Mouse (Mus musculus) cortical plate, adult 2 months (tissue): ENCODE data around the gene Gpr152. TPM values are rescaled to one million over a fixed set of nuclear protein-coding genes. Genes with fewer than 3 reads are reported as not detected.

ENCODE experiments used
- H3K27ac ChIP-seq: fragments of 200-500 bp; 2 replicates; pipeline ENCODE4 v1.5.1; 2012; ENCODE audit warnings: low read length, control low read depth, inconsistent platforms; ENCODE audit not compliant: insufficient read depth
- H3K4me1 ChIP-seq: fragments of 200-500 bp; 2 replicates; pipeline ENCODE4 v1.6.1; 2011; ENCODE audit warnings: low read length; ENCODE audit not compliant: control insufficient read depth, insufficient read depth
- H3K4me3 ChIP-seq: fragments of 200-500 bp; 2 replicates; pipeline ENCODE4 v1.5.1; 2011; ENCODE audit warnings: mild to moderate bottlenecking, low read length, control low read depth; ENCODE audit not compliant: insufficient read depth
- CTCF ChIP-seq: fragments of 200-500 bp; IDR thresholded peaks from 2 replicates; pipeline ENCODE4 v1.5.1; 2011; ENCODE audit warnings: mild to moderate bottlenecking, control low read depth, low read length; ENCODE audit not compliant: insufficient read depth; ENCODE audit errors: extremely low read depth
- POLR2A ChIP-seq: fragments of 200-500 bp; IDR thresholded peaks from 2 replicates; pipeline ENCODE4 v1.6.1; 2011; ENCODE audit warnings: mild to moderate bottlenecking, low read length, control low read depth; ENCODE audit not compliant: insufficient read depth; ENCODE audit errors: extremely low read depth
- polyA plus RNA-seq: library from polyadenylated mRNA; depleted of rRNA; stranded (reverse); fragments of >200 nt; gene quantifications from 2 replicates; pipeline ENCODE4 v1.2.3, GENCODE M21; 2012

Gene Gpr152
- polyA plus RNA-seq, 1 experiment = 0.04 TPM

DNA sequence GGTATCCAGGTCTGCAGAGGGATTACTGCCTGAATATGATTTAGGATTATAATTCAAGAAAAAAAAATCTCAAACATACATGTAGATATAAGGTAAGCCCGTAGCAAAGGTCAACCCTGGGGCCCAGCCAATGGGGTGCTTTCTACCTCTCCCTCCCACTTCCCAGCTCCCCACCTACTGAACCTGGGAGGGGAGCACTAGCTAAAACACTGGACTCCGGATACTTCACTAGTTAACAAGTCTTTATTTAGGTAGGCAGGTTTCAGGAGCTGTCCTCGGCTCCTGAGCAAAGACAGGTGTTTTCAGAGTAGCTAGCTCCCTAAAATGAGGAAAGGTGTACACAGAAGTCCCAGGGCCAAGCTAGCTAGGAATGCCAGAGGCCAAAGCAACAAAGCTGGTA lies 24.5 kb downstream of the Gpr152 start:
- TF ChIP-seq POLR2A = no peak
- Histone ChIP-seq H3K27ac (no peak overlapping the region), H3K4me1 (peaks cover 4% of the 10 kb centered on the region), H3K4me3 (no peak overlapping the region)

DNA sequence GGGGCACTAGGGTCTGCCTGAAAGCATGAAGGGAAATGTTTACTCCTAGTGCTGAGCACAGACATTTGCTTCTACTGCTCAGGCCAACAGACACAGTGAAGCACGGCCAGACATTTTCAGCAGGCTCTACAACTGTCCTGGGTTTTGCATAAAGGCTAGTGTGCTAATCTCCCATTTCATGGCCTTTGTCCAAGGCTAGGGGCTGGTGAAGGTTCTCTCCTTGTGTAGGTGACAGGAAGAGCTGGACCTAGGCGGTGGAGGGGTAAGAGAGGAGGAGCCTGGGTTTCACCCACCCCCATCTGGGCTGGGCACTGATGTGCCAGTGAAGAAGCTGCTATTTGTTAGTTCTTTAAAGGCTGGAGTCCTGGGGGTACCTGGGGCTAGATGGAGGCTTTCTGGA lies 25.1 kb downstream of the Gpr152 start:
- H3K4me1 ChIP-seq = peaks cover 4% of the 10 kb centered on the region
- no peak overlapping the region for H3K27ac ChIP-seq
- no peak overlapping the region for H3K4me3 ChIP-seq
- no peak for TF ChIP-seq CTCF
- TF ChIP-seq POLR2A = no peak

DNA sequence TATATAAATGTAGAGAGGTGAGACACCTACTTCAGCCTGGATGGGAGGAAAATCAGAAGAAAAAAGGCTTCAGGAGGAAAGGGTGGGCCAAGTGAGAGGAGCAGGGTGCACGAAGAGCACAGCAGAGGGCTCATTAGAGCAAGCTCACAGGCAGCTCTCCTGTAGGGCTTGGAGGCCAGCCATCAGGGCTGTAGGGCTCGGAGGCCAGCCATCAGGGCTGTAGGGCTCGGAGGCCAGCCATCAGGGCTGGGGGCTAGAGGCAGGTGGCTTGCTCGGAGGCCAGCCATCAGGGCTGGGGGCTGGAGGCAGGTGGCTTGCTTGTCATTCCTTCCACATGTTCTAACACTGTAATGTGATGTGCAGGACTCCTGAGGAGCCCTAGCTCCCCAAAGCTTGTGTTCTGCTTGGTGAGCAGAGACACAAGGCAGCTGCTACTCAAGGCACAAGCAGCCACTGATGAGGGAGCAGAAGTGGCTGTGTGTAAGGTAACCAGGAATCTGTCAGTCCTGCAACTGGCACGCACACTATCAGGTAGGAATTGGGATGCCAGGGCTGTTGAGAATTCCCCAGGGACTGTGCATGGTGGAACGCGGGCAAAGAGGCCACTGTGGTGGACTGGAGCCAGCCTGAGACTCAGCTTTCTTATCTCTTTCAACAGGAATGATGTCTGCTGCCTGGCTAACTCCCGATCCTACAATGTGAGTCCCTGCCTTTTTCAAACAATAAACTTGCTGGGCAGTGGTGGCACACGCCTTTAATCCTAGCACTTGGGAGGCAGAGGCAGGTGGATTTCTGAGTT lies 27.3 kb downstream of the Gpr152 start:
- no peak overlapping the region for H3K4me3 ChIP-seq
- no peak overlapping the region for H3K27ac ChIP-seq

DNA sequence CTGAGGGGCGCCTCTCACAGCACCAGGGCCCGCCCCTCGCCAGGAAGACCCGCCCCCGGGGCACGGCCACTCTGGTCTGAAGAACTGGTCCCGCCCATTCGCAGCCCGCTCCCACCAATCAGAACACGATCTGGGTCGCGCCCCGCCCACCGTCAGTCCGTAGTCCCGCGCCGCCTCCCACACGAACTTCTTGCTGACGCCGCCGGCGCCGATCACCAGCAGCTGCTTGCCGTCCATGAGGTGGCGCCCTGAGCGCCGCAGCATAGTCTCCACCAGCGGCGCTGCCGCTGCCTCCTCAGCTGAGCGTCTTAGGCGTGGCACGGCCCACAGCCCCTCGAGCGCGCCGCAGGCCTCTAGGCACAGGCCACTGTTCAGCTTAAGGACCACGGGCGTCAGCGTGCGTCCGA lies 29.8 kb downstream of the Gpr152 start:
- Histone ChIP-seq H3K4me3 (peak overlapping the region; percentile 39), H3K4me1 (no peaks in the 10 kb centered on the region), H3K27ac (peak overlapping the region; percentile 76)
- TF ChIP-seq POLR2A (peak; percentile 89), CTCF (peak; percentile 60)

More for the DNA sequence above, 27.3 kb downstream of the Gpr152 start:
- H3K4me1 ChIP-seq = peaks cover 4% of the 10 kb centered on the region
- TF ChIP-seq CTCF (no peak), POLR2A (no peak)

DNA sequence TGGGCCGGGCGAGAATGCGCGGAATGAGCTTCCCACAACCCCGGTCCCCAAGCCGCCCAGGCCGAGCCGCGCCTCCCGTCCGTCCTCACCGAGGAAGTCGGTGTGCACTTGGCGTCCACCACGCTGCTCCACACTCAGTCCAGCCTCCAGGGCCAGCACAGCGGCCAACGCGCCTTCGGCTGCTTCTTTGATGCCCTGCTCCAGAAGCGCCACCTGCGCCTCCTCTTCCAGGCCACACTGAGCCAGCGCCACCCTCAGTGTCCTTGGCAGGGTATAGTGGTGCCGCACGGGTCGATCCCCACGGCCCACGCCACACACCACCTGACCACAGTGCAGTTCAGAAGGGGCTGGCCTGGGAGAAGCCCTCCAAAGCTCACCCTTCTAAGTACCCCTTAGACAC lies 30.2 kb downstream of the Gpr152 start:
- H3K27ac ChIP-seq = peak overlapping the region; percentile 76
- peak overlapping the region; percentile 39 for H3K4me3 ChIP-seq
- no peak for TF ChIP-seq CTCF
- TF ChIP-seq POLR2A = no peak
- no peaks in the 10 kb centered on the region for H3K4me1 ChIP-seq

DNA sequence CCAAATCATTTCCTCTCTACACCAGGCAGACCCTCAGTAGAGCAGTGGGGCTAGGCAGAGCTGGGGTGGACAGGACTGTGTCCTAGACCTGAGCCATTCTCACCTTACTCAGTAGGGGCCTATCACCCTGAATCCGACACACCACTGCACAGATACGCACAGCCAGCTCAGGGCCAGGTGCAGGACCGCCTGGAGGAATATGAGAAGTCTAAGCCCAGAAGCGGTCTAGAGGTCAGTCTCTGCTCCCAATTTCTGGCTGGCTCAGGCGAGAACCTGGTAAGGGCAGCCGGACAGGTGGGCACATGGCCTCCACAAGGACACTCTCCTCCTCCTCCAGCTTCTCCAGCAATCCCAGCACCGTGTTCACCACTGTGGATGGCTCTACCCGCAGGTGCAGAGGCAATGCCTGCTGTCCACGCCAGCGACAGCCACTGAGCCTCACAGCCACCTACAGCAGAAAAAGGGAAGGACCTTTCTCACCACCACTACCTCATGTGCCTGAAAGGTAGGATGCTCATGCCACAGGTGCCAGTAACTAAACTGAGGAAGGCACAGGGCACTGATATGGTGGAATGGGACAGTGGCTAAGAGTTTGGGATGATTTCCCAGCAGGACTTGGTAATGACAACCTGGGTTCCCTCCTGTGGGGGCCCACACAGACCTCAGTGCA lies 31.3 kb downstream of the Gpr152 start:
- no peaks in the 10 kb centered on the region for H3K4me1 ChIP-seq
- H3K4me3 ChIP-seq = no peak overlapping the region
- TF ChIP-seq POLR2A (no peak), CTCF (no peak)
- no peak overlapping the region for H3K27ac ChIP-seq

DNA sequence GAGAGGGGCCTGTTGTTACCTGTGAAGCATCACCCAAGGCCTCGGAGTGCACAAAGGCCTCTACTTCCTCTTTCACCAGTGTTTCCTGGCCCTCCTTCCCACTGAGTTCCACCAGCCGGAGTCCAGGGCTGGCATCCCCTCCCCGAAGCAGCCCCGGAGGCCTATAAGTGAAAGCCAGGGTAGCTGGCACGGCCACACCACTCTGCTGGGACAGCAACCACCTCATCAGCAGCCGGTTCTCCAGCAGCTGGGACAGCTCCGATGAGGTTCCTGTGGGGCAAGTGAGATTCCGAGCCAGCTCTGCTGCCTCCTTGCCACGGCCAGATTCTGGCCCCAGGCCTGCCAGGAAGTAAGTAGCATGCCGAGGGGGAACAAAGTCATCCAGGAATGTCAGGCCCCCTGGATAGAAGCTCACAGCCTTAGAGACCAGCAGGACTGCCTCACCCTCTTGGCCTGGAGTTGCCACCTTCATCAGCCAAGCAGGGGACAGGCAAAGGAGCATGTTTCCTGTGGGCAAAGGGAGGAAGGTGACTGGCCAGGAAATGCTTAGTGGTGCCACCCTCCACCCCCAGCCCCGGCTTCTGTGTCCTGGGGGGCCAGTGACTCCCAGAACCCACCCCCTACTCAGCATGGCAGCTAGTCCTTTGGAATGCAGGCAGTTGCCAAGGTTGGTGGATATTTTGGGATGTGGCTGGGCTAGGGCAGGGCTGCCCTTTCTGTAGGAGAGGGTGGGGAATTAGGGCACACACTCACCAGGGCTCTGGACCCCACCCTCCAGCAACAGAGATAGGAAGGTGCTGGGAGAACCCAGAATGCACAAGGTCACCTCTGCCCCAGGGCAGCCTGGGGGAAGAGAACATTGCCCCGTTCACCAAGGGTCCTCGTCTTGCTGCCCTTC lies 32.1 kb downstream of the Gpr152 start:
- no peaks in the 10 kb centered on the region for H3K4me1 ChIP-seq
- H3K27ac ChIP-seq = no peak overlapping the region
- TF ChIP-seq CTCF = no peak
- TF ChIP-seq POLR2A = no peak
- H3K4me3 ChIP-seq = no peak overlapping the region

DNA sequence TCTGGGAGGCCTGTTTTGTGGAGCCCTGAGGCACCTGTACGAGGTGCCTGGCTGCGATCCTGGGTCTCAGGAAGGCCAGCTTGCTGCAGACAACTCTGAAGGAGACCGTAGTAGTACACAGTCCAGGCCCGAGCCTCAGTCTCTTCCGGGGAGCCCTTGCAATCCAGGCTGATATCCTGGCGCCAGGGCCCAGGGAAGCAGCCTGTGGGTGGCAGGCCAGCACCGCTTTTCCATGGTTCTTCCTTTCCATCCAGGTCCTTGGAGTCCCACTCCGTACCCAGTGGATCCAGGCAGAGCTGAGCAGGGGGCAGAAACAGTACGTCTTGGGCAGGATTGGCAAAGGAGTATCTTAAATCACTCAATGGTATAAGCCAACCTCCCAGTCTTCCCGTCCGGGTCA lies 33.3 kb downstream of the Gpr152 start:
- H3K4me1 ChIP-seq = no peaks in the 10 kb centered on the region
- H3K27ac ChIP-seq = no peak overlapping the region
- H3K4me3 ChIP-seq = no peak overlapping the region
- TF ChIP-seq POLR2A = no peak
- TF ChIP-seq CTCF = 0 out of 2 replicates have a peak, but pooled peaks have one; percentile 9

DNA sequence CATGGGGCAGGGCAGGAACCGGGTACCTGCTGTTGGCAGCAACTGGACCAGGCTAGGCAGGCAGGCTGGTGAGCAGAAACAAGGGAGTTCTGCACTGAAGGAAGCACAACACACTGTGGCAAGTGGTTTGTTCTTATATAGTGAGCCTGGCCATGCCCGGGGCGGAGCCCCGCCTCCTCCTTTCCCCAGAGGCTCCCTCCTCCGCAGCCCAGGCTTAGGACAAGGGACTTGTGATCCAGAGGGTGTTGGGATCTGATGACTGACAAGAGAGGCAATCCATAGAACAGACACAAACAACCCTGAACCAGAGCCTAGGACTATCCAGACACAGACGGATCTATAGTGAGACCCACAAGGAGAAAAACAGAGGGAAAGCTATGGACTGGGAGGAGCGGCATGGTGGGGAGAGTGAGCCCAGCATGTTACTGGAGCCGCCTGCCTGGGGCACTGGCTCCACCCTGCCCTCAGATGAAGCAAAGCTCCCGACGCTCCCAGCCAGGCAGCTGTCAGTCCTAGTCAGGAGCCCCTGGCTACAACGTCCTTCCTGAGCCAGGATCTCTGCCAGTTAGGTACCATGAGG lies 35.9 kb downstream of the Gpr152 start, which contains the start of gene Carns1:
TSS of gene Carns1 (minus strand) at position 112 of the 580 bp plus-strand sequence.
- Histone ChIP-seq H3K27ac (peak within 1 kb of the TSS; percentile 60), H3K4me3 (no peak within 1 kb of the TSS), H3K4me1 (no peaks in the 10 kb centered on the region)
- 0 out of 2 replicates have a peak, but pooled peaks have one; percentile 29 for TF ChIP-seq POLR2A
- no peak for TF ChIP-seq CTCF
